Mouse (Mus musculus): Measurements from ENCODE around the gene Tia1. TPM values are rescaled to one million over a fixed set of nuclear protein-coding genes. Genes with fewer than 3 reads are reported as not detected.

The Tia1 gene
- total RNA-seq, 1 experiment from 2014 or later: 74.8 TPM

- no peak for ATAC-seq (replicated peaks; ENCODE audit: insufficient number of reproducible peaks, low FRiP score, low TSS enrichment, poor library complexity, severe bottlenecking)
These were observed 21.5 kb upstream of the Tia1 start for GRCm38 (mm10) chr6:86382551-86382950.

GRCm38 (mm10) chr6:86383370-86383769 is 20.6 kb upstream of the Tia1 start:
- ATAC-seq (replicated peaks; ENCODE audit: insufficient number of reproducible peaks, low FRiP score, low TSS enrichment, poor library complexity, severe bottlenecking): no peak

- ATAC-seq (replicated peaks; ENCODE audit: insufficient number of reproducible peaks, low FRiP score, low TSS enrichment, poor library complexity, severe bottlenecking): no peak
These were observed 19.3 kb upstream of the Tia1 start for GRCm38 (mm10) chr6:86384692-86385091.

DNA sequence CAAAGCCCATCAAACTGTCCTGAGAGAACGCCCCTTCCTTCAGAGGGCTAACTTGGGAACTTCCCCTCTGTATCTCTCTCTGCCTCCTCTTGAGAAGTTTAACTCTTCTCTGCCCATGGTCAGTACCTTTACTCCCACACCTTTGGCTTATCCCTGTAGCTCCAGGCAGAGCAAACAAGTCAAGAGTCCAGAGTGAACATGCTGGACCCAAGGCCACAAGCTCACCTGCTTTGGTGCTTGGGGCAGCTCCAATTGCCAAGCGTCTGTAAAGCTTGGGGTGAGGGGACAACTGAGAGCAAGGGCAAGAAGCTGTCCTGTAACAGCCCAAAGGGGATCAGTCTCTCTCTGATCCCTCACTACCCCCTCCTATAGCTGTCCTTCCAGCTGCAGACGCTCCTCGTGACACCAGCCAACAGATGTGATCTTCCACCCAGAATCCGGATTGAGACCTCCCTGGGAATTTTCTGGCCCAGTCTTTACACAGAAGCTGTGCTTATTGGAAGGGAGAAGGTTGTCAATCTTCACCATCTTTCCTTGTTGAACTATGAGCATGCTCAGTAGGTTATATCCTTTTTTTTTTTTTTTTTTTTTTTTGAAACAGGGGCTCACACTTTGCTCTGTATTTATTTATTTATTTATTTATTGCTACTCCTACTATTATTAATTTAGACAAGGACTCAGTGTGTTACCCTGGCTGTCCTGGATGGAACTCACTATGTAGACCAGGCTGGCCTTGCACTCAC is 18.5 kb upstream of the Tia1 start:
- ATAC-seq (replicated peaks; ENCODE audit: insufficient number of reproducible peaks, low FRiP score, low TSS enrichment, poor library complexity, severe bottlenecking): no peak

GRCm38 (mm10) chr6:86387313-86387712 is 16.7 kb upstream of the Tia1 start:
- ATAC-seq (replicated peaks; ENCODE audit: insufficient number of reproducible peaks, low FRiP score, low TSS enrichment, poor library complexity, severe bottlenecking): no peak

DNA sequence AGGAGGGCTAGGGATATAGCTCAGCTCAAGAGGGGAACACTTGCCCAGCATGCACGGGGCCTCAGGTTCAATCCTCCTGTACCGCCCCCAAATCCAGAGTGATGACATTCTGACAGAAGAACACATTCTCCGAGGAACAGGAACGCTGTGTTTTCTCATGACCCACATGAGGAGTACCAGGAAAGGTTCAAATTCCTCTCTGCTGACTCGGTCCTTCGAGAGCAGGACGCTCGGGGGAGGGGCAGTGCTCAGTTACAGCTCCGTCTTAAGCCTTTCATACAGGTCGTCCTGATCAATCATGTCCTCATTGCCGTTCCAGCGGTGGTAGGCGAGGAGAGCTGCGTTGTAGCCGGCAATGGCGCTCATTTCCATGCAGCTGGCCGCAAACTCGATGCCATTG is 15.6 kb upstream of the Tia1 start:
- no peak for ATAC-seq (replicated peaks; ENCODE audit: insufficient number of reproducible peaks, low FRiP score, low TSS enrichment, poor library complexity, severe bottlenecking)

GRCm38 (mm10) chr6:86391326-86391725 is 12.7 kb upstream of the Tia1 start:
- no peak for ATAC-seq (replicated peaks; ENCODE audit: insufficient number of reproducible peaks, low FRiP score, low TSS enrichment, poor library complexity, severe bottlenecking)

DNA sequence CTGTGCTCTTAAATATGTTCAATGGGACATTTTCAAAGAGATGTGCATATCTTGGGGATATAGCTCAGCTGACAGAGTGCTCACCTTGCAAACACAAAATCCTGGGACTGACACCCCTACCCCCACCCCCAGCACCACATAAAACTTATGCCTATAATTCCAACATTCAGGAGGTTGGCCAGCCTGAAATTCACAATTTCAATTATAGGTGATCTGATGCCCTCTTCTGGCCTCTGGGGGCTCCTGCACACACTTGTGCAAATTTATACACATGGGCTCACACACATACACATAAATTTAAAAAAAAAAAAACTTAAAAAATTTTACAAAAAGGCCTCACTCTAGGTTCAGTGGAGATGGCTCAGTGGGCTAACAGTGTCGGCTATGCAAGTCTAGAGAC is 10.8 kb upstream of the Tia1 start:
- no peak for ATAC-seq (replicated peaks; ENCODE audit: insufficient number of reproducible peaks, low FRiP score, low TSS enrichment, poor library complexity, severe bottlenecking)

- ATAC-seq (replicated peaks; ENCODE audit: insufficient number of reproducible peaks, low FRiP score, low TSS enrichment, poor library complexity, severe bottlenecking): no peak
These were observed 9.8 kb upstream of the Tia1 start for GRCm38 (mm10) chr6:86394078-86394720.

DNA sequence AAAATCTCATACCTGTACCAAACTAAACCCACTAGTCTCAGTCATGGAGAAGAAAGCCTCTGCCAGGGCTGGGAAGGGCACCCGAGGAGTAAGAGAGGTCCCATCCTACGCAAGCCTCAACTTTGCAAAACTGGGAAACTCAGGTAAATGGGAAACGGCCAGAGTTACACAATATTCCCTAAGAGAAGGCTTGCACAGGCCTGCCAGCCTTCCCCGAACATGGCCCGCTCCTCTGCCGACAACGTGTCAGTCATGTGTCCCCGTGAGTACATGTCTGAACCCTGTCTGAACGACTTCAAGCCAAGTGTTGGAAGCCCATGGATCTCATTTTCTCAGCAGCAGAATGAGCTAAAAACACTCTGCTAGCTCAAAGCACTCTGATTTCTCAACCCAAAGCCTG is 9.0 kb upstream of the Tia1 start:
- ATAC-seq (replicated peaks; ENCODE audit: insufficient number of reproducible peaks, low FRiP score, low TSS enrichment, poor library complexity, severe bottlenecking): no peak

GRCm38 (mm10) chr6:86395969-86396368 is 8.1 kb upstream of the Tia1 start:
- peak; percentile 14; the same call in 1 of the 2 replicates for ATAC-seq (replicated peaks; ENCODE audit: insufficient number of reproducible peaks, low FRiP score, low TSS enrichment, poor library complexity, severe bottlenecking)

GRCm38 (mm10) chr6:86396581-86397256 is 7.3 kb upstream of the Tia1 start, which contains the start of gene Pcyox1:
Pcyox1 (minus strand) TSS chr6:86397154.
- ATAC-seq (replicated peaks; ENCODE audit: insufficient number of reproducible peaks, low FRiP score, low TSS enrichment, poor library complexity, severe bottlenecking): peak; percentile 67

DNA sequence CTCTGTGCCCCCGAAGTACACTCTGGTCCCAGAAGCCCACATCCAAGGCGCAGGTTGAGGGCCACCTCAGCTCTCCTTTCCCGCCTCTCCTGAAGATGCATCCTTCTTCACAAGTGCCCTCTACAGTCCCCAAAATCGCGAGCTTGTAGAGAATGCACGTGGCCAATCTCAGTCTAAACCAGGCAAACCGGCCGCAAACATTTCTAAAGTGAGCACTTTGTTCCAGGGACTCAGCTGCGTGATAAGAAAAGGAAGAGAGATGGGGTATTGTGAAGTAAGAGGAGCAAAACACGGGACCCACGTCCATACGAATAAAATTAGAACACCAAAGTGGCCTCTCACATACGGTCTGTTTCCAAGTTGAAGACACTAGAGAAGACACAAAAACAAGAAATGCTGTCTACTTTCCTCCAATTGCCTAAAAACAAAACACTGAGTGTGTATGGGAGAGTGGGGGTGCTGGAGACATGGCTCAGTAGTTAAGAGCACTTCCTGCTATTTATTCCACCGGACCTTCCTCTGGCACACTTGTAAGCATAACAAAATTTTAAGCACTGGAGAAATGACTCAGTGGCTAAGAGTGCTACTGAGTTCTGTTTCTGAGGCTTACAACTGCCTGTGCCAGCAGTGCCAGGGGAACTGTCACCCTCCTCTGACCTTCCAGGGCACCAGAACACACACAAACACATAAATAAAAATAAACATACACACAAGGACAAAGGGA is 6.6 kb upstream of the Tia1 start:
- ATAC-seq (replicated peaks; ENCODE audit: insufficient number of reproducible peaks, low FRiP score, low TSS enrichment, poor library complexity, severe bottlenecking): no peak

GRCm38 (mm10) chr6:86398986-86399385 is 5.0 kb upstream of the Tia1 start:
- no peak for ATAC-seq (replicated peaks; ENCODE audit: insufficient number of reproducible peaks, low FRiP score, low TSS enrichment, poor library complexity, severe bottlenecking)

GRCm38 (mm10) chr6:86399995-86400394 is 4.0 kb upstream of the Tia1 start:
- no peak for ATAC-seq (replicated peaks; ENCODE audit: insufficient number of reproducible peaks, low FRiP score, low TSS enrichment, poor library complexity, severe bottlenecking)

DNA sequence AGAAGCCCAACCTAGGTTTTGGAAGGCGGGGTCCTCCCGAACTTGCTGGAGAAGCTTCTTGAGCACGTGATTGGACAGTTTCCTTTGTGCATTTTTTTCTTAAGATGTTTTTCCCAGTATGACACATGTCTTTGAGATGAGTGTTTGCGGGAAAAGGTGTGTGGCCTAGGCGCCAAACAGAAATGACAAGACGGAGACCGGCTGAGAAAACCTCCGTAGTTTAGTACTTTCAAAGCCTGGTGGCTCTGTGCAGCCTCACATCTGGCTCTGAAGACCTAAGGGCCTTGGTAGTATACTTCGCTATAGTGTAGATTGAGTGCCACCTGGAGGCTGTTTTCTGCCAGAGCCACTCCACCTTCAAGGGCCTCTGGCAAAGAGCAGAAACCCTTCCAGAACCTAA is 3.0 kb upstream of the Tia1 start:
- ATAC-seq (replicated peaks; ENCODE audit: insufficient number of reproducible peaks, low FRiP score, low TSS enrichment, poor library complexity, severe bottlenecking): peak; percentile 63

DNA sequence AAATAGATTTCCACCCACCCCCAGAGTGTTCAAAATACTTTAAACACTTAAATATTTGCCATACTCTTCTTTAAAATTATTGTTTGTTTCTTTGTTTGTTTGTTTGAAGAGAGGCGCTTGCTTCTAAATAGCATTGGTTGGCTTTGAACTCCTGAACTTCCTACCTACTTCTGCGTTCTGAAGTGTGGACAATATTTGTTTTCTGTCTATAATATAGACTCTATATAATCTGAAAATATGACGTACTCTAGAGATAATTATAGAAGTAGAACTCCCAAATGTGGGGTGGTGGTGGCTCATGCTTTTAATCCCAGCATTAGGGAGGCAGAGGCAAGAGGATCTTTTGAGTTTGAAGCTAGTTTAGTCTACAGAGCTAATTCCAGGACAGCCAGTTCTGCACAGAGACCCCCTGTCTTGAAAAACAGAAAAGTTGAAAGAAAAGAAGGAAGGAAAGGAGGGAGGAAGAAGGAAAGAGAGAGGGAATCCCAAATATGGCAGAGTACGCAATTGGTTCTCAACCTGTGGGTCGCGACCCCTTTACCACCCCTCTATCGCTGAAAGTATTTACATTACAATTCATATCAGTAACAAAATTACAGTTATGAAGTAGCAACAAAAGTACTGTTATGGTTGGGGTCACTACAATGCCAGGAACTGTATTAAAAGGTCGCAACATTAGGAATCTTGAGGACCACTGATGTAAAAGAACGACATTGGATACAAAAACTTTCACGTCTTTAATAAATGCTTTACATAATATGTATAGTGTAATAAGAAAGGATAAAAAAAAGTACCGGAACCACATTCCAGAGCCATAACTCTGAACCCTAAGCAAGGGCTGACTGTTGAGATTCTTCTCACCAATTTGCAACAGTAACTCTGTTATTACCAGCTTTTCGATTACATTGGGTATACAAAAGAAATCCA is 1.1 kb upstream of the Tia1 start:
- no peak for ATAC-seq (replicated peaks; ENCODE audit: insufficient number of reproducible peaks, low FRiP score, low TSS enrichment, poor library complexity, severe bottlenecking)

DNA sequence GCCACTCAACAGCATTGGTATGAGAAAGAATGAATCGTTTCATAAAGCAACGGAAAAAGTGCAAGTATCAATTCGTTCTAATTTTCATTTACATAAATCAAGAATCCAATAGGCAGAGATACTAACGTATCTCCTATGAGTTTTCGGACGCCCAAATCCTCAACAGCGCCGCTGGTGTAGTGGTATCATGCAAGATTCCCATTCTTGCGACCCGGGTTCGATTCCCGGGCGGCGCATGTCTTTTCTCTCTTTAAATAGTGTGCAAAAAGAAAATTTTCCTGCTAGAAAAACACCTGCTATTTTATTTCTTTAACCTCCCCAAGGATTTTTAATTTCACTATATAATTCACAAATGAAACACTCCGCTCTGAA is 305 bp upstream of the Tia1 start:
- peak; percentile 30 for ATAC-seq (replicated peaks; ENCODE audit: insufficient number of reproducible peaks, low FRiP score, low TSS enrichment, poor library complexity, severe bottlenecking)
